In genomic region chr17:50508055-50508774, GRCm38 (mm10) we compare ENCODE assay signal across 8 mouse cellular contexts. TPM values are rescaled to one million over a fixed set of nuclear protein-coding genes. Genes with fewer than 3 reads are reported as not detected.
A peak's percentile ranks its signal among the peaks of the same experiment; 100 is the strongest.
DNase-seq lines count a peak whose midpoint lies in the region; ATAC-seq and TF ChIP-seq lines count a peak whose summit lies in the region.

No protein-coding gene starts in this region.

- no peaks in the 10 kb centered on the region for H3K9me3 ChIP-seq in heart, embryonic 12.5 days (replicated peaks)
- H3K9me3 ChIP-seq in ES-Bruce4 (replicated peaks; ENCODE audit: control insufficient read depth, insufficient read depth, low read length, poor library complexity, severe bottlenecking) = no peaks in the 10 kb centered on the region
- H3K9me3 ChIP-seq in hindbrain, embryonic 13.5 days = no peaks in the 10 kb centered on the region
- H3K9me3 ChIP-seq in midbrain, embryonic 15.5 days = no peaks in the 10 kb centered on the region

- 18% methylated on average over 18 of the region's 18 CpGs for WGBS in heart, embryonic 12.5 days
- 13% methylated on average over 18 of the region's 18 CpGs for WGBS in hindbrain, embryonic 13.5 days
- WGBS in midbrain, embryonic 15.5 days = 13% methylated on average over 18 of the region's 18 CpGs

- peaks cover 7% of the 10 kb centered on the region for H3K4me1 ChIP-seq in heart, embryonic 12.5 days (replicated peaks)
- no peaks in the 10 kb centered on the region for H3K4me1 ChIP-seq in ES-Bruce4 (ENCODE audit: control insufficient read depth, insufficient read depth, low read length)
- H3K4me1 ChIP-seq in hindbrain, embryonic 13.5 days (replicated peaks) = peaks cover 30% of the 10 kb centered on the region
- peaks cover 29% of the 10 kb centered on the region for H3K4me1 ChIP-seq in midbrain, embryonic 15.5 days

- peak overlapping the region; percentile 71 for H3K4me2 ChIP-seq in heart, embryonic 12.5 days
- H3K4me2 ChIP-seq in hindbrain, embryonic 13.5 days = peak overlapping the region; percentile 69
- peak overlapping the region; percentile 58 for H3K4me2 ChIP-seq in midbrain, embryonic 15.5 days

- no peak overlapping the region for H3K27ac ChIP-seq in heart, embryonic 12.5 days (ENCODE audit: poor library complexity, severe bottlenecking)
- no peak overlapping the region for H3K27ac ChIP-seq in ES-Bruce4 (ENCODE audit: insufficient read depth, low read length)
- peak overlapping the region; percentile 97 for H3K27ac ChIP-seq in hindbrain, embryonic 13.5 days
- peak overlapping the region; percentile 93 for H3K27ac ChIP-seq in midbrain, embryonic 15.5 days

- TF ChIP-seq POLR2A in ES-Bruce4 (IDR thresholded peaks at IDR 0.05; ENCODE audit: insufficient read depth, low read length) = no peak

- ATAC-seq in heart, embryonic 12.5 days (ENCODE audit: insufficient number of reproducible peaks, low FRiP score) = peak; percentile 16; the same call in 1 of the 2 replicates
- ATAC-seq in hindbrain, embryonic 13.5 days (ENCODE audit: low FRiP score) = peak; percentile 51
- peak; percentile 21; the same call in 1 of the 2 replicates for ATAC-seq in midbrain, embryonic 15.5 days (replicated peaks)
- no peak for ATAC-seq in megakaryocyte progenitor cell, adult 5-6 weeks (replicated peaks; ENCODE audit: poor library complexity)

- no peak for TF ChIP-seq EP300 in ES-Bruce4 (IDR thresholded peaks at IDR 0.05; ENCODE audit: insufficient read depth, low read depth, low read length)

- H3K36me3 ChIP-seq in heart, embryonic 12.5 days = no peaks in the 10 kb centered on the region
- H3K36me3 ChIP-seq in ES-Bruce4 (ENCODE audit: control insufficient read depth, insufficient read depth, low read length, poor library complexity, severe bottlenecking) = no peaks in the 10 kb centered on the region
- no peaks in the 10 kb centered on the region for H3K36me3 ChIP-seq in hindbrain, embryonic 13.5 days
- no peaks in the 10 kb centered on the region for H3K36me3 ChIP-seq in midbrain, embryonic 15.5 days (replicated peaks)

- peak overlapping the region; percentile 98 for H3K4me3 ChIP-seq in heart, embryonic 12.5 days
- peak overlapping the region; percentile 44 for H3K4me3 ChIP-seq in ES-Bruce4 (ENCODE audit: low read depth, low read length)
- peak overlapping the region; percentile 78 for H3K4me3 ChIP-seq in hindbrain, embryonic 13.5 days
- H3K4me3 ChIP-seq in midbrain, embryonic 15.5 days = peak overlapping the region; percentile 78

- no peak for TF ChIP-seq CTCF in ES-Bruce4 (IDR thresholded peaks at IDR 0.05; ENCODE audit: low read depth, low read length)

- H3K27me3 ChIP-seq in heart, embryonic 12.5 days (replicated peaks) = 0 out of 2 replicates have a peak, but pooled peaks cover 4% of the 10 kb centered on the region
- H3K27me3 ChIP-seq in ES-Bruce4 (ENCODE audit: control insufficient read depth, insufficient read depth, low read length, poor library complexity, severe bottlenecking) = peaks cover 11% of the 10 kb centered on the region
- no peaks in the 10 kb centered on the region for H3K27me3 ChIP-seq in hindbrain, embryonic 13.5 days
- 0 out of 2 replicates have a peak, but pooled peaks cover 3% of the 10 kb centered on the region for H3K27me3 ChIP-seq in midbrain, embryonic 15.5 days (replicated peaks)

- no peak for DNase-seq in heart, postnatal 14 days
- peak; percentile 28 to 50 for DNase-seq in cerebellum, postnatal 14 days
- no peak for DNase-seq in right cerebral cortex, adult 2 months (ENCODE audit: low spot score in 2 of 2)

- intact Hi-C loops in heart, postnatal 14 days (cut with DNase I) = loop anchor here (5.0 kb wide), 5 partner anchors 91 to 289 kb away; no protein-coding TSS in a partner anchor

- H3K9ac ChIP-seq in heart, embryonic 12.5 days = peak overlapping the region; percentile 97
- H3K9ac ChIP-seq in ES-Bruce4 (ENCODE audit: low read depth, poor library complexity, severe bottlenecking) = peak overlapping the region; percentile 76; the same call in 1 of the 2 replicates
- peak overlapping the region; percentile 96 for H3K9ac ChIP-seq in hindbrain, embryonic 13.5 days
- H3K9ac ChIP-seq in midbrain, embryonic 15.5 days = peak overlapping the region; percentile 79

RNA-seq across cellular contexts. Expression of gene Plcl2, which starts 1.0 kb away (rescaled TPM):
- polyA plus RNA-seq in heart, embryonic 12.5 days (2016; fragmentation: Nextera tagmentation; extraction: Ambion mirVana) = 4.6 and 5.4 TPM in 2 replicates
- 10 to 100 TPM in 1 of 2 experiments, 1 to 10 TPM in 1; 9.9 to 10.6 TPM for total RNA-seq in heart, postnatal 14 days (2021)
- polyA plus RNA-seq in ES-Bruce4 (2011; ENCODE audit: insufficient read depth, insufficient read length, low read depth, missing spikeins) = 2.9 and 3.4 TPM in 2 replicates
- 7.6 and 8.4 TPM in 2 replicates for polyA plus RNA-seq in hindbrain, embryonic 13.5 days (2015; fragmentation: Nextera tagmentation; extraction: Ambion mirVana)
- 9.6 and 11.4 TPM in 2 replicates for polyA plus RNA-seq in midbrain, embryonic 15.5 days (2015; fragmentation: Nextera tagmentation; extraction: Ambion mirVana)
- 25.0 and 29.6 TPM in 2 replicates for total RNA-seq in megakaryocyte progenitor cell, adult 5-6 weeks (2015)
- total RNA-seq in megakaryocyte progenitor cell, adult 5-6 weeks (2017) = 28.1 and 28.5 TPM in 2 replicates

Comparison
In these comparisons a context has a peak if more than half of its experiments do, and no peak if none do; other contexts are left out.
1. H3K27ac ChIP-seq: peak in hindbrain, embryonic 13.5 days (single experiment) and midbrain, embryonic 15.5 days (single experiment); none in heart, embryonic 12.5 days (single experiment) and ES-Bruce4 (single experiment).
2. H3K4me3 ChIP-seq: peak in every context shown above with its lines; median percentile 98 in heart, embryonic 12.5 days; 78 in hindbrain, embryonic 13.5 days; 78 in midbrain, embryonic 15.5 days; 44 in ES-Bruce4.
3. DNase-seq: peak in cerebellum, postnatal 14 days (2 of 2); none in heart, postnatal 14 days (0 of 2) and right cerebral cortex, adult 2 months (0 of 2).
4. Peak in every context shown above with its lines, with median percentiles within 50 percentile points of each other: H3K4me2 ChIP-seq and H3K9ac ChIP-seq.